Mouse (Mus musculus): ENCODE measurements around the gene Sipa1l1.

The Sipa1l1 gene

GRCm38 (mm10) chr12:82374020-82374419 is 204.9 kb downstream of the Sipa1l1 start:
- DNase-seq (ENCODE audit: low read depth, low spot score) = no peak

- no peak for DNase-seq (ENCODE audit: low read depth, low spot score)
These were observed 213.8 kb downstream of the Sipa1l1 start for GRCm38 (mm10) chr12:82382932-82383331.

GRCm38 (mm10) chr12:82384719-82385118 is 215.6 kb downstream of the Sipa1l1 start:
- no peak for DNase-seq (ENCODE audit: low read depth, low spot score)

- DNase-seq (ENCODE audit: low read depth, low spot score) = no peak
These were observed 217.9 kb downstream of the Sipa1l1 start for GRCm38 (mm10) chr12:82387042-82387441.

GRCm38 (mm10) chr12:82387647-82388046 is 218.5 kb downstream of the Sipa1l1 start:
- DNase-seq (ENCODE audit: low read depth, low spot score) = no peak

- DNase-seq (ENCODE audit: low read depth, low spot score) = no peak
These were observed 219.0 kb downstream of the Sipa1l1 start for GRCm38 (mm10) chr12:82388144-82388543.

- DNase-seq (ENCODE audit: low read depth, low spot score) = no peak
These were observed 225.2 kb downstream of the Sipa1l1 start for GRCm38 (mm10) chr12:82394118-82394861.

GRCm38 (mm10) chr12:82395194-82395593 is 226.1 kb downstream of the Sipa1l1 start:
- DNase-seq (ENCODE audit: low read depth, low spot score) = no peak

- DNase-seq (ENCODE audit: low read depth, low spot score) = no peak
These were observed 228.1 kb downstream of the Sipa1l1 start for GRCm38 (mm10) chr12:82397193-82397592.

GRCm38 (mm10) chr12:82397751-82398150 is 228.6 kb downstream of the Sipa1l1 start:
- no peak for DNase-seq (ENCODE audit: low read depth, low spot score)

GRCm38 (mm10) chr12:82398926-82399325 is 229.8 kb downstream of the Sipa1l1 start:
- no peak for DNase-seq (ENCODE audit: low read depth, low spot score)

- DNase-seq (ENCODE audit: low read depth, low spot score) = no peak
These were observed 231.0 kb downstream of the Sipa1l1 start for GRCm38 (mm10) chr12:82399971-82400720.

GRCm38 (mm10) chr12:82400783-82401182 is 231.7 kb downstream of the Sipa1l1 start:
- no peak for DNase-seq (ENCODE audit: low read depth, low spot score)

- no peak for DNase-seq (ENCODE audit: low read depth, low spot score)
These were observed 232.3 kb downstream of the Sipa1l1 start for GRCm38 (mm10) chr12:82401440-82401839.

GRCm38 (mm10) chr12:82402635-82403034 is 233.5 kb downstream of the Sipa1l1 start:
- no peak for DNase-seq (ENCODE audit: low read depth, low spot score)

GRCm38 (mm10) chr12:82407531-82408255 is 238.6 kb downstream of the Sipa1l1 start:
- no peak for DNase-seq (ENCODE audit: low read depth, low spot score)

GRCm38 (mm10) chr12:82408486-82408885 is 239.4 kb downstream of the Sipa1l1 start:
- peak; percentile 93 for DNase-seq (ENCODE audit: low read depth, low spot score)

GRCm38 (mm10) chr12:82409686-82410472 is 240.8 kb downstream of the Sipa1l1 start:
- DNase-seq (ENCODE audit: low read depth, low spot score) = no peak

GRCm38 (mm10) chr12:82412291-82413032 is 243.3 kb downstream of the Sipa1l1 start:
- peak; percentile 60 for DNase-seq (ENCODE audit: low read depth, low spot score)

- DNase-seq (ENCODE audit: low read depth, low spot score) = peak; percentile 64
These were observed 246.7 kb downstream of the Sipa1l1 start for GRCm38 (mm10) chr12:82415690-82416364.

Data from skeletal muscle tissue, adult 2 months (tissue).